Mouse (Mus musculus) heart, postnatal 4 days (tissue): ENCODE results near the gene Supt16. TPM values are rescaled to one million over a fixed set of nuclear protein-coding genes. Genes with fewer than 3 reads are reported as not detected.

Experiments
- DNase-seq: peaks from one replicate; pipeline ENCODE4 v3.0.0; 2021
- total RNA-seq, 2 experiments: library from RNA; stranded (reverse); gene quantifications; 2 replicates each; pipeline ENCODE4 v1.2.3; 2021

The Supt16 gene
- 10 to 100 TPM; 48.5 to 50.6 TPM for total RNA-seq

DNA sequence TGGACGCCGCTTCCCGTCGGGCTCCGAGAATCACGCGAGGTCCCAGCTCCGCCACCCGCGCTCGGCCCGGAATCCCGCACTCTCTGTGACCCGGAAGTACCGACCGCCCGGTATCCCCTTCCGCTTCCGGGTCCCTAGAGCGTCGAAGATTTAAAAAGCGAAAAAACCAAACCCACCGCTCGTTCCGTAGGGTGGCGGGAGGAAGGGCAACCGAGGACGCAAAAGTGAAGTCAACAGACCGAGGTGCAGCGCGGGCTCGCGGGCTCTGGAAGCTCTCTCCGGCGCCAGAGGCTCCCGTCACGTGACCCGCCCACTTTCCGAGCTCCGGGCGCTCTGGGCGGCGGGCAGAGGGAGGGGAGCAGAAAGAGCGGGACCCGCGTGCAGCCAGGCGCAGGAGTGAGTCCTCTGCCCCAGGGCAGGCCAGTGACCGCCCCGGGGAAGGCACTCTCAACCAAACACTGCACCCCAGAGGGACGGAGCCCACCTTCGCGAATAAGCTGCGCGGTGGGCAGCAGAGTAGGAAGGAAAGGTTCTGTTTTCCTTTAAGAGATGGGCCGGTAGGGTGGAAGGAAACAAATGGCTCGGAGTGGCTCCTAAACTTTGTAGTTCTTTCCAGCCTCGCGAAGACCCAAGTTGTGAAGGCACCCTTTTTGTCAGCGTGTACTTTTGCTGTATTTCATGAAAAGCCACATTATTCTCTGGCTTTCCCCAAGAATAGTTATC lies at the start of gene Supt16:
Gene Supt16, minus strand, starts transcription at position 261 of the 723 bp plus-strand sequence.
- DNase-seq, result peak; percentile 87

DNA sequence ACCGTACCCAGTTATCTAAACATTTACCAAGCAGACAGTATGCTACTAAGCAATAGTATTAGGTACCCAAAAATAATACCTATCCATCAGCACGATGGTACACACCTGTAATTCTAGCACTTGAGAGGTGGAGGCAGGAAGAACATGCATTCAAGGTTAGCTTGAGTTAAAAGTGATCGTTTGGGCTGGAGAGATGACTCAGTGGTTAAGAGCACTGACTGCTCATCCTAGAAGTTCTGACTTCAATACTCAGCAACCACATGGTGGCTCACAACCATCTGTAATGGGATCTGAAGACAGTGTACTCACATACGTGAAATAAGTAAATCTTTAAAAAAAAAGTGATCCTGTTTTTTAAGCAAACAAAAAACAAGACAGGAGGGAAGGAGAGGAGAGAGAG lies 48.9 kb upstream of the Supt16 start:
- DNase-seq, result no peak

DNA sequence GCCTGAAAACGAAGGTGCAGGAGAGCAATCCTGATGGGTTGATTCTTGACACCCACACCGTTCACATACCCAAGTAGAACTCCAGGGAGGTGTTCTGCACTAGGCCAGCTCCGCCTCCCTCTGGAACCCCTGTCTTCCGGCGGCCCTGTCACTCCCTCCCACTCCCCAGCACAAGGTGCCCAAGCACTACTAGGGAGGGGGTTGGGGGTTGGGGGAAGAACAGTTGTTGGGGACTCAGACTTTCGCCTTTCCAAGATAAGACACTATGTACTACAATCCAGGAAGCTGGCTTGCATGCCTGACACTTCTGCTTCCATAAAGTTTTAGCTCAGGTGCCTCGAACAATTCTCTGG lies 47.5 kb upstream of the Supt16 start:
- DNase-seq, result no peak

DNA sequence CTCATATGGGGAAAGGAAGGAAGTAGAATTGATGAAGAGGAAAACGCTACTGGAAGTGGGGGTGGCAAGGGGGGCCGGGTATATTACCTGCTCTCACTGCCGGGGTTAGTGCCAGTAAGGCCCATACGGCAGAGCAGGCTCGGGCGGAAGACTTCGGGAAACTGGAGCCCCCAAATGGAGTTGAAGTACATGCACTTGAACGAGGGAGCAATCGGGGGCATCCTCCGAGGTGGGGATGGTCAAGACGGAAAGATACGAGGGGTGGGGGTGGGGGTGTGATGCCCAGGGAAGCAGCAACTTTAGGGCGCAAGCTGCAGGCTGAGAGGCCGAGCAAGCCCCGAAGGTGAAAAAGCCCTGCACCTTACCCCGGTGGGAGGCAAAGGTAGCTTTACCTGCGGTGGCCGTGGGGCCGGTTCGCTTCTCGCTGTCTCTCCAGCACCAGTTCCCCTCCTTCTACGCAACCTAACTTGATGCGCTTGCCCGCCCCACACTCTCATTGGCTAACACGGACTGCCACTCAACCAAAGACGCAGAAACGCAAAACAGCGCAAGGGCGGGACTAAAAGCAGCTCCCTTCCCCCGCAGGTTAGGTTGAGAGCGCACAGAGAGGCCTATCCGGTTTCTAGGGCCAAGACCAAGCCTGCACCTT lies 46.9 kb upstream of the Supt16 start:
- DNase-seq, result peak; percentile 100

DNA sequence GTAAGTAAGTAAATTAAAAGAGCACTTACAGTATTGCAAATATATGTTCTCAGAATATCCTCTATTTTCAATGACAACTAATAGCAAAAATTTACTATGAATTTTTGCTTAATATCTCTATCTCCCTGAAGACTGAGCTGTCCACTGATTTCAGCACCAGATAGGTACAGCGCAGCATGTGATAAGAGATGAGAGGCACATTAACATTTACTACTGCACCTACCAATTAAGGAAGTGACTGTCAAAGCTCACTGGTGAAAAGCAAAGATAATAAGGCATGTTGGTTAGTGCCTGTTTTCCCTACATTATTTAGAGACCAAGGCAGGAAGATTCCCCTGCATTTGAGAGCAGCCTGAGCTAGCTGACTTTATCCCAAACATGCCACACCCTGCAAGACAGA lies 39.0 kb upstream of the Supt16 start:
- no peak for DNase-seq

DNA sequence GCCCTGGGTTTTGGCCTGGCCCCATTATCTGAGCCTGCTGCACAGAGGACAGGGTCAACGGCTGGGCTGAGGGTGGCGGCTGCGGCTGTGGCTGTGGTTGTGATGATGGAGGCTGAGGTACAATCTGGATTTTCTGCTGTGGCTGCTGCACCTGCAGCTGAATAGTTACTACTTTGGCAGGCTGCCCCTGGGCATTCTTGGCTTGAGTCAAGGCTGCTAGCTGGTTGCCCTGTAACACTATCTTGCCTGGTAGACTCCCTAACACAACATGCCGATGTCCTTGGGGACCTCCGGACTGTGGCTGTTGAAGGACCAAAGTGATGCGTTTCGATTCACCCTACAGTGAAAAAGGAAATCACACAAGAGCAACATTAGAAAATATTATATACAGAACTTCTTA lies 37.9 kb upstream of the Supt16 start:
- DNase-seq, result peak; percentile 75

DNA sequence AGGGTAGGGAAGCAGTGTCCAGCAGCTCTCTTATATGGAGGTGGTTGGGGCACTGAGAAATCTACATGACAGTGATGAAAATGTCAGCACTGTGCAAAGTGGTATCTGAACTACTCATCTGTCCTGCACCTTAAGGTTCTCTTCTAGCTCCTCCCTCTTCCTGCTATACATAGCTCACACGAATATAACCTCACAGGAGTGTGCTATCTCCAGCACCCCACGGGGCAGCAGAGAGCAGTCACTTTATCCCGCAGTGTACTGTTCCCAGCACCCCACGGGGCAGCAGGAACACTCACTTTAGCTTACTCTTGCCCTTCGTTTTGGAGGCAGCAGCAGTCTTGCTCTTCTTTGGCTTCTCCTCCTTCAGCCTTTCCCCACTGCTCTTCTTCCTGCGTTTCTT lies 35.0 kb upstream of the Supt16 start:
- DNase-seq, result no peak

DNA sequence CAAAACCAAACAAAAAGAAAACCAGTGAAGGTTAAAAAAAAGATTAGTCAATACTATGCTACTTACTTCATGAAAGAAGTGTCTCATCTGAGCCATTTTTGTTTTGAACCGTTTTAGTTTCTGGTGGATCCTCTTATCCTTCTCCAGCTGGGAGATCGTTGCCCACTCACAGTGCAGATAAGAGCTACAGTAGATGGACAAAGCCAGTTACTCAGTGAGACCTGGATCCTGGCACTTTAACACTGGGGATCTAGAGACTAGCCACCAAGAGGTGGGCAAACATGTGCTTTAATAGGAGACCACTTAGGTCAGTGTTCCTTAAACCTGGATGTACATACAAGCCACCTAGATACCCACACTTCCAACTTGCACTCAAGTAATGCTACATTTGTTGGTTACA lies 28.8 kb upstream of the Supt16 start:
- DNase-seq, result no peak

DNA sequence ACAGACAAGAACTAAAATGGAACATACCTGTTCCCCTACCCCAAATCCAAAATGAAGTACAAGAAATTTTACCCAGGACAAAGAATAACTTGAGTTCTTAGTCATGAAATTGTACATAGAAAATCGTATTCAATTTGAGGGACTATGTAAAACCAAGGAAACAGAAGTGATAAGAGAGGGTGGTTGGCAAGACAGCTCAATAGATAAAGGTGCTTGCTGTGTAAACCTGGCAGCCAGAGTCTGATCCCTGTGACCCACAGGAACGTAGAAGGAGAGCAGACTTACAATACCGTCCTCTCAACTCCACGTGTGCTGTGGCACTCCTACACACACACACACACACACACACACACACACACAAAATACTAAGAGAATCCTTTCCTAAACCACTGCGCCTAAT lies 20.0 kb upstream of the Supt16 start:
- no peak for DNase-seq

DNA sequence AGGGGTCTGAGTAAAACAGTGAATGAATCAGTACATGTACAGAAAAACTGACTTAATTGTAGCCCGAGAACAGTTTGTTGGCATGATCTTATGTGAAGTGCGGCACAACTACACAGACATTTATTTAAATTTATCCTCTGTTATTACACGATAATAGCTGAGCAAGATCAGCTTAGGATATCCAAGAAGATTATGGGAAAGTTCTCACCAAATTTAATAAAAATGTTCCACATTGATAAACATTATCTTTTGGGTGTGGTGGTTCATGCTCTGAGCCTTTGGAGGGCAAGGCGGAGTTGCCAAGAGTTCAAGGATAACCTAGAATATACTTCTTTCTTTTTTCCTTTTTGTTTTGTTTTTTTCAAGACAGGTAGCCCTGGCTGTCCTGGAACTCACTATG lies 2.2 kb upstream of the Supt16 start:
- no peak for DNase-seq

DNA sequence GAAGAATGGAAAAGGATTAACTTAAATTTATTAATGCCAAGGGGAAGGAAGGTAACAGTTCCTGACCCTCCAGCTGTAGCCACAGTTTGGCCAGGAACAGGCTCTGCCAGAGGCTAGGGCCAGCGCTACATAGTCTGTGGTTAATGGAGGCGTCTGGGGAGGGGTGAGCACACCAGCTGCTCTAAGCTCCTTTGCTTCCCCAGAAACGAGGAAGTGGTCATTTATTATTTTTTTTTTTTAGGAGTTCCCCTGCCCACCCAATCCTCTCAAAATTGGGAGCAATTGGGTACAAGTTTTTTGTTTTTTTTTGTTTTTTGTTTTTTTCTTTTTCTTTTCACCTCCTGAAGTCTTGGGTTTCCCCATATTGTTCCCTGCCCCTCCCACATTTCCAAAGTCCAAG lies 925 bp upstream of the Supt16 start:
- DNase-seq, result no peak

DNA sequence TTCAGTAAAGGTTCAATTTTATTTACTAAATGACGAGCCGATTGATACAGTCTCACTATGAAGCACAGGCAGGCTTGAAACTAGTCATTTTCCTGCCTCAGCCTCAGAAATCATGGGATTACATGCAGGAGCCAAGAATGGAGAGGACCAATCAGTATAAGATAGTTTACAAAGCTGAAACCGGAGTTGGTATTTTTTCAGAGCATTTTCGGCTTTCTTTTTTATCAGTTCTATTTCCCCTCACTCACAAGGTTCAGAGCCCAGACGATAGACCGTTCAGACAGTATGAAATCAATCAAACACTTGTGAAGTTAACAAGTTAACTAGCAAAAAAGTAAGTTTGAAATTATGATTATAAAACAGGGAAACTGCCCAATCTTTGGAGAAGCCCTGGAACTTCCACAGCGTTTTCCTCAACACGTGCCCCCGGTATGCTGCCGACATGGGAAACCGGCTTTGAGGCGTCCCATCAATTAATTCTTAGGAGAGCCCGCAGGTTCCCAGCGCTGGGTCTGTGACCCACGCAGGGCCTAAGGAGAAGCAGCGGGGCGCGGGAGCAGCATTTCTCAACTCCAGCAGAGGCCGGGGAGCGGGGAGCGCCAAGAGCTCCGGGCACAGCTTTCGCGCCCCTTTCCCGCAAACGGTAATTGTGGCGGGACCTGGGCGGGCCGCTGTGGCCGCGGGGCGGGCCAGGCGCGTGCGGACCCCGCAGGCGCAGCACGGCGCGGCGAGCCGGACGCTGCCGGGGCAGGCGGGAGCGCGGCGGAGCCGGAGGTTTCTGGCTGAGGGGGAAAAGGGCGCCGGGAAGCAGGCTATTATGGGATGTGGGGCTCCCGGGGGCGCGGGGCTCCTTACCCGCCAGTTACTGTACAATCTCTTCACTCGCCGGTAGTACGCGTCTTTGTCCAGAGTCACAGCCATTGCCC lies 723 bp downstream of the Supt16 start:
- DNase-seq, result peak; percentile 34

DNA sequence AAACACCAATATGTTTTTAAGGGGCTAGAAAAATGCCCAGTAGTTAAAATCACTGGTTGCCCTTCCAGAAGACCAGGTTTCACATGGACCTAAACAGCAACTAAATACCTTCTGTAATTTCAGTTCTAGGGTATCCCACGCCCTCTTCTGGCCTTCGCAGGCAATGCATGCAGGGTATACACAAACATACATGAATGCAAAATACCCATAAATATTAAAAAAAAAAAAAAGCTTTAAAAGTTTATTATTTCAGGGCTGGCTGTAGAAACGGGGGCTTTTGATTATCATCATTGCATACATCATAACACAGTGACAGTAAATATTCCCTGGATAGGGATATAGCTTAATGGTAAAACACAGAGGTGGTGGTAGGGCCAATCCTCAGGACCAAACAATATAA lies 1.5 kb downstream of the Supt16 start:
- DNase-seq, result peak; percentile 65

DNA sequence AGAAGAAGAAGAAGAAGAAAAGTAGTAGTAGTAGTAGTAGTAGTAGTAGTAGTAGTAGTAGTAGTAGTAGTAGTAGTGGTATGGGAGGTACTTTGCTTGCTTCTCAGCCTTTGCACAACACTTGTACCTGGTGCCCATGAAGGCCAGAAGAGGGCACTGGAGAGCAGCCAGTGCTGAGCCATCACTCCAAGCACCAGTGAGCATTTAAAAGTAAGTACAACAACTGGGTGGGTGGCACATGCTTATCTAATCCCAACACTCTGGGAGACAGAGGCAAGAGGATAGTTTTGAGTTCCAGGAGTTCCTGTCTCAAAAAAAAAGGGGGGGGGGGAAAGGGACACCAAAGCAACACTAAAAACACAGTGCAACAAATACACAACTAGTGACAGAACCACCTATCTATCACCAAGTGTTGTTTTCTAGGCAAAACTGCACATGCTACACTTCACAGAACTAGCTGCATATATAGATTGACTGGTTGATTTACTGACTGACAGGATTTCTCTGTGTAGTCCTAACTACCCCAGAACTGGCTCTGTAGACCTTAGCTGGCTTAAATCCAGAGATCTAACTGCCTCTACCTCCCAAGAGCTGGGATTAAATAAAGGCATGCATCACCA lies 6.4 kb downstream of the Supt16 start:
- DNase-seq, result peak; percentile 38

DNA sequence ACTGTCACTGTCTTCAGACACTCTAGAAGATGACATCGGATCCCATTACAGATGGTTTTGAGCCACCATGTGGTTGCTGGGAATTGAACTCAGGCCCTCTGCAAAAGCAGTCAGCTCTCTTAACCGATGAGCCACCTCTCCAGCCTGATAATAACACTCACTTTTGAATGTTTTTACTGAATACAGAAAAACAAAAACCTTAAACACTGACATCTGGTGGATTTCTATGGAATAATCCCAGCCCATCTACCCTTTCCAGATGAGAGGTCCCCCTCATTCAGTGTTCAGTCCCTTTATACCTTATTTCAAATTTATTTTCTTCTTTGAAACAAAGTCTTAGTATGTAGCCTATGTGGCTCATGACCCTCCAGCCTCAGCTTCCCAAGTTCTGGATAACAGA lies 7.7 kb downstream of the Supt16 start:
- DNase-seq, result no peak

DNA sequence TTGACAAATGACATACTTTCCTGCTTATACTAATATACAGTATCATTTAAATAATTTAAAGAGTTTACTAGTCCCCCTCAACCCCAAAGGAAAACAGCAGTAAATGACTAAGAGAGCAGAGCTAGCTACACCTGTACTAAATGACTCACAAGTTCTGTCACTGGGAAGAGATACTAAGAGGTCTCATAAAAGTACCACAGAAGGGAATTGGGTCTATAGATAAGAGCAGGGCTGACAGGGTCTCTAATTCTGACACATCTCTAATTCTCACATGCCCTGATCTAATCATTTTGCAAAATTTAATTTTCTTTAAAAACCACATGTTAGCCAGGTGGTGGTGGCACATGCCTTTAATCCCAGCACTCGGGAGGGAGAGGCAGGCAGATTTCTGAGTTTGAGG lies 8.4 kb downstream of the Supt16 start:
- no peak for DNase-seq

DNA sequence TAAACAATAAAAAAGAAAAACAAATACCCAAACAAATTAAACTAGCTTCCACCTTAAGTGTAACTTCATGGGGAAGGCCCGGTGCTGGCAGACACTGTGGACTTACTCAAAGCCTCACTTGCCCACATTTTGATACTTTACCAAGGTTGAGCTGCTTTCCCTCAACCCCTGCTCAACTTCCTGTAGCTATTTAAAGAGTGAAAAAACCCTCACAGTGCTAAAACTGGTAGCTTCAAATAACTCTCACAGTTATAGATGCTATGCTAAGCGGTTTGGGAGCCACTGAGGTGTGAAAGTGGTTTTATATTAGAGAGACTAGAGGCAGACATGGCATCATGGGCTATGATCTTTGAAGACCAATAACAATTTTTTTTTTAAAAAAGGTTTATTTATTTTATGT lies 30.6 kb downstream of the Supt16 start:
- DNase-seq, result no peak

DNA sequence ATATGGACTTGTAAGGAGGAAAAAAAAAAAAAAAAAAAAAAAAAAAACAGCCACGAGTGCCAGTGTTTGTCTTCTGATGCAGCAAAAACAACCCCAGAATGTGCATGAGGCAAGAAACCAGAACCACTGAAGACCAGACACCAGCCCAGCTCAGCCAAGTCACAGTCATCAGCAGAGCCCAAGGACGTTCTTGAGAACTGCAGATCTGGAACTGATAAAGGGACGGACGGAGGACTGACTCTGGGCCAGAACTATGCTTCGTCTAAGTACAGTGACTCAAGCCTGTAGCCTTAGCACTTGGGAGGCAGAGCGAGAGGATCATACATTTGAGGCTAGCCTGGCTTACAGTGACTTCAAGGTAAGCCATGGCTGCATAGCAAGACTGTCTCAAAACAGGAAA lies 36.3 kb downstream of the Supt16 start:
- DNase-seq, result no peak

DNA sequence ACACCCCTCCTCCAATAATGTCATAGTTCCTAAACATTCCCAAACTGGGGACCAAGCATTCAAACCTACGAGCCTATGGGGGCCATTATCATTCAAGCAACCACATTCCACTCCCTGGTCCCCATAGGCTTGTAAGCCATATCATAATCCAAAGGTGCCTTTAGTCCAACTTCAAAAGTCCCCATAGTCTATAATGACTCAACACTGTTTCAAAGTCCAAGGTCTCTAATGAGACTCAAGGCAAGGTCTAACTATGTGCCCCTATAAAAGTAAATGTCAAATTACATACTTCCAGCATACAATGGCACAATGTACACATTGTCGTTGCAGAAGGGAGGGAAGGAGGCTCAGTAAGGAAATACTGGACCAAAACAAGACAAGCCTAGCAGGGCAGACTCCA lies 42.2 kb downstream of the Supt16 start:
- DNase-seq, result no peak

DNA sequence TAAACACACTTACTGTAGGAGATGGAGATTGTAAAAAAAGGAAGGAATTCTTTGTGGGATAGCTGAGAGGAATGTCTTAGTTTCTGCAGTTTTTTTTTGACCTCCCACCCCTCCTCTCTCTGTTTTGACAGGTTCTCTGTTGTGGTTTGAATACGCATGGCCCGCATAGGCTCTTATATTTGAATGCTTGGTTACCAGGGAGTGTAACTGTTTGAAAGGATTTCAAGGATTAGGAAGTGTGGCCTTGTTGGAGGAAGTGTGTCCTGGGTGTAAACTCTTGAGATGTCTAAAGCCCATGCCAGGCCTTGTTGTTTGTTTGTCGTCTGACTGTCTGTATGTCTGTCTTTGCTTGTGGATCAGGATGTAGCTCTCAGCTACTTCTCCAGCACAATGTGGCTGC lies 44.6 kb downstream of the Supt16 start:
- DNase-seq, result no peak

DNA sequence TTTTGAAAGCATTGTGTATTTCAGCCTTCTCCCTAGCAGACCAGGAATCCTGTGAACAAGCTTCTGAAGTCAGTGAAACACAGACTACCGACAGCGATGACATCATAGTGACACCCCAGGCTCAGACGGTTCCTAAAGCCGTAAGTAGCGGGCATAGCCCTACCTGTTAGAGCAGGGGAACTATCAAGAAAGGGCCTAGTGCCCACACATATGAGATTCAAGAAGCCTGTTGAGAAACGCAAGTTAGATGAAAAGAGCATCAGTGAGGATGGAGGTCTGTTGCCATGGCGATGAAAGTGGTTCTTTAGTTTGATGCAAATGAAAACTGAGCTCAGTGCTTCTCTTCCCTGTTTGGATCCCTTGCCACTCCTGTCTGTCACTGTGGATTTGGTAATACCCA lies 45.0 kb downstream of the Supt16 start:
- DNase-seq, result no peak

DNA sequence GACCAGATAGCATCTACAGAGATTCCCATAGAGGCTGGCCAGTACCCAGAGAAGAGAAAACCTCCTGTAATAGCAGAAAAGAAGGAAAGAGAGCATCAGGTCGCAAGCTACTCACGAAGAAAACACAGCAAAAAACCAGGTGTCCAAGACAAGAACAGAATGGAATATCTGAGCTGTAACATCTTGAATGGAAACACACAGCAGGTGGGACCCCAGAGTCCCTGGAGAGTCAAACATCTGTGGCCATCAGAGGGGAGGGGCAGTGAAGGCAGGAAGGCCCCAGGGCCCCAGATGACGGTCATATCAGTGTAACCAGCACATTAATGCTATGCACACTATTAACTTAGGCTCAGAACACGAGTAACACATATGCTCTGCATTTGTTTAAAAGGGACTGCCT lies 47.3 kb downstream of the Supt16 start:
- no peak for DNase-seq

DNA sequence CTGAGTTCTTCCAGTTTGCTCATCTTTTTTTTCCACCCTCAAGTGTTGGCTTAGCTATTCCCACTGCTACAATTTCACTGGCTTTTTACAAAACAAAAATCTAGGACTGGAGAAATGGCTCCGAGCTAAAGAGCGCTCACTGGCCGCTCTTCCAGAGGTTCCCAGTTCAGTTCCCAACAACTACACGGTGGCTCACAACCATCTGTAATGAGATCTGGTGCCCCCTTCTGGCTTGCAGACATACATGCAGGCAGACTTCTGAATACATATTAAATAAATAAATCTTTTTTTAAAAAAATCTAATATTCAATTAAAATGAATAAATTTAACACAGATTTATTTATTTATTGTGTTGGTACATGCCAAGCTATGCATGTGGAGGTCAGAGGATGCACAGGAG lies 50.7 kb downstream of the Supt16 start:
- DNase-seq, result peak; percentile 14
